Mouse (Mus musculus) frontal cortex, postnatal 25 days (tissue): ENCODE data around the gene Gm28305.

Source experiments
- DNase-seq, 2 experiments: peaks; one replicate each; pipeline ENCODE4 v3.0.0; 2022; ENCODE audit warnings: low spot score in 2 of 2

Gene Gm28305

DNA sequence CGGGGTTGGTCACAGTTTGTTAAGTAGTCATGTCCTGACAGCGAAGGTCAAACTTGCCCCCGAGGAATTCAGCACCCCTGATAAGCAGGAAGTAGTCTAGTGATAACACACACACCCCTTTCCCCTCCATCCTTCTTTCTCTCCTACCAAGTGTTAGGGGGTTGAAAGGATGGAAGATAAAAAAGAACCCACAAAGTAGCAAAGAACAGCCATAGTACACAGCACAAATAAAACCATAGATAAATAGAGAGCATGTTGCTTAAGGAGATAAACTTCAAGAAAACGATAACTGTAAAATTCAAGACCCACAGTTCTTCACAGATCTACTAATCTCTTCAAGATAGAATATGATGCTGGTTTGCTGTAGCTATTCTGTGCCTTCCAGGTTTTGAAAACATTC is 29.8 kb downstream of the Gm28305 start:
- no peak for DNase-seq

DNA sequence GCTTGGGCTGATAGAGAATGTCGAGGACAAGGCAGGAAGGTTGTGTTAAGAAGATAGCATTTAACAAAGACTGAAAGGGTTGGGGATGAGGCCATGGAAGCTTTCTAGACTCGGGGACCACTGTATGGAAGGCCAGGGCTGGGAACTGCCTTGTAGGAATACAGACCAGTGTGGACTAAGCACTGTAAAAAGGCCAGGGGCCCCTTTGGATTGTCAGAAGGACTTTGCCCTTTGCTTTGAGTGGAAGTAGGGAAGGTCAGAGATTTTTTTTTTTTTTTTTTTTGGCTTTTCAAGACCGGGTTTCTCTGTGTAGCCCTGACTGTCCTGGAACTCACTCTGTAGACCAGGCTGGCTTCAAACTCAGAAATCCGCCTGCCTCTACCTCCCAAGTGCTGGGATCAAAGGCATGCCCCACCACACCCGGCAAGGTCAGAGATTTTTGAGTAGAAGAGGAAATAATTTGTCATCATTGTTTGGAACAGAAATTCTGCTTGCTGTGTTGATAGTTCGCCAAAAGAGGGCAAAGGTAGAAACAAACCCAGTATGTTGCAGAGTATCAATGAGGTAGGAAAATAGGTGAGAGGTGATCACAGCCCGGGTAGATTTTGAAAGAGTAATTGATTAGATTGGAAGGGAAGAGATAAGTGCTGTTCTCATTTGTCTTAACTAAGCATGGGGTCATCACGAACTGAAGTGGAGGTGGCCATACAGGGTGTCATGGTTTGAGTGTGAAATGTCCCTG is 30.6 kb downstream of the Gm28305 start:
- DNase-seq, result no peak

DNA sequence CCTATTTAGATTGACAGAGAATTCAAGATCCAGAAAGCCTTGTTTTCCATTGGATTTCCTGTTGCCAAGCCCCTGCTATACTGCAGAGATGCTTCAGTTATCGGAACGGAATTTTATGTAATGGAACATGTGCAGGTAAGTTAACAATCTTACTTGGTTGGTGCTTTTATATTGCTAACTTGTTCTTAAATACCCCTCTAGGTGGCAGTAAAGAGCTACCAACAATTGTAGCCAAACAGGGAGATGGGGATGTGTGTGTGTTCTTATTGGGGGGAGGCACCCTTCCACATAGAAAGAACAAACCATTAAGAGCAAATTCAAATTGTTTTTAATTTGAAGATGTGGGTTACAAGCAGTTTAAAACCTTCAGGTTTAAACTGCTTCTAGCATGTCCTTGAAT is 35.3 kb downstream of the Gm28305 start:
- DNase-seq, result no peak

DNA sequence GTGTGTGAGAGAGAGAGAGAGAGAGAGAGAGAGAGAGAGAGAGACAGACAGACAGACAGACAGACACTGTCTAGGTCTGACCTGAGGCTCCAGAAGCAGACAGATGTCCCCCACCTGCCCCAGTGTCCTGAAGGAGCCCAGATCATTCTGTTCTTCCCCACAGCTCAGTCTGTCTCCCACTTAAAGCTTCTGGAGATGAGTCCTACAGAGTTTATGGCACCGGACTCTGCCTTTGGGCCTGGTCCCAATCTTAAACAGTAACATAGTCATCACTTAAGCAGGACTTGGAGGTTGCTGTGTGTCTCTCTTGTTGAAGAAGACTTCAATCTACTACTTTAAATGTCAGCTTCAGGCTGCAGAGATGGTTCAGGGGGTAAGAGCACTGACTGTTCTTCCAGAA is 38.3 kb downstream of the Gm28305 start:
- no peak for DNase-seq

DNA sequence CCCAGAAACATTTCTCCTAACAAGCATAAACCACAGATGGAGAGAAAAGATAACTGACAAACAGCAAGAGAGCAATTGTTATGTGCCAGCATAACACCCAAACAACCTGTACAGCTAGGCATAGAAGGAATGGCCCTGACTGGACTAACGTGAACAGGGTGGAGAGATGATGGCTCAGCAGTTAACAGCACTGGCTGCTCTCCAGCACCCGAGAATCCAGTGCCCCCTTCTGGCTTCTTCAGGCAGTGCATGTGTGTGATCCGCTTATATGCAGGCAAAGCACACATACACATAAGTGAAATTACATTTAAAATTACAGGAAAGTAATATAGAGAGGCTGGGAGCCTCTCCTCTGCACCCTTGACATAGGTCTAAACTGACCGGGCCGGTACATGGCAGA is 38.9 kb downstream of the Gm28305 start:
- DNase-seq, result no peak

DNA sequence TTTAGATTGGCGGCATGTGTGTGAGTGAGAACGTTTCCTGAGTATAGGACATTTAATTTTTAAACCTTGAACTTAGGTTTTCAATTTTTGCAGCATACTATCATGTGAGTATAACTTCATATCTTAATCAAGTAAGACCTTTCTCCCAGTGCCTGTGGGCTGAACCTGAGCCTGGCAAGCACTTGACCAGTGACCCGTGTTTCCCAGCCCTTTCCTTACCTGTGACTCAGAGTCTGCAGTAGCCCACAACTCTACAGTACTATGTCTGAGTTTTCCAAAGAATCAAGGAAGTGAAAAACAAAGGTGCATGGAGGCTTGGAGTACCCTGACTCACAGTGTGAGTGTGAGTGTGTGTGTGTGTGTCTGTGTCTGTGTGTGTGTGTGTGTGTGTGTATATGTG is 39.6 kb downstream of the Gm28305 start:
- DNase-seq, result no peak

DNA sequence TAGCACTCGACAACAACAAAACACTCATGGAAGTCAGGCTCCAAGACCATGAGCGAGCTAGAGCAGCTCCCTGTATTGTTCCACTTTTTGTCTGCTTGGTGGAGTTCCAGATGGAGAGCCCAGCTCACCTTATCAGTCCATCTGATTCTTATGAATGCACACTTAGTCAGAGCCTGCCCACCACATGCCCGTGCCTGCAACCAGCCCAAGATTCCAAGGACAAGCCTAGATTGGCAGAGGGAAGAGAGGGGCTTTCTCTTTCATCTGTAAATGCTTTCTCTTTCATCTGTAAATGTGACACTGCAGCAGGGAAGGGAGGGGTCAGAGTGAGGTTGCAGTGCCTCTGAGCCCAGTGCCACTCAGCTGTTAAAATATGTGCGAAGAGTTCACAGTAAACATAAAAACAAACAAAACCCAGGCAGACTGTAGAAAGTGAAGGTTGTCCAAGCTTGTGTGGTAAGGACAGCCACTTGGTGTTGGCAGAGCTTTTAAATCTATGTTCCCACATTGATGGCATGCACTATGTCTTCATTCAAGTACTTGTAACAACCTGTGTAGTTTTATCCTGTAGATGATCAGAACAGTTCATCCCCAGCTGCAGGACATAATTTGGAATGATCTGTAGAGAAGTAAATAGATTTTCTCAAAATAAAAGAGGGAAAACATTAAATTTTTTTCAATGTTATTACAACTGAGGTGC is 45.4 kb downstream of the Gm28305 start:
- DNase-seq, result no peak

DNA sequence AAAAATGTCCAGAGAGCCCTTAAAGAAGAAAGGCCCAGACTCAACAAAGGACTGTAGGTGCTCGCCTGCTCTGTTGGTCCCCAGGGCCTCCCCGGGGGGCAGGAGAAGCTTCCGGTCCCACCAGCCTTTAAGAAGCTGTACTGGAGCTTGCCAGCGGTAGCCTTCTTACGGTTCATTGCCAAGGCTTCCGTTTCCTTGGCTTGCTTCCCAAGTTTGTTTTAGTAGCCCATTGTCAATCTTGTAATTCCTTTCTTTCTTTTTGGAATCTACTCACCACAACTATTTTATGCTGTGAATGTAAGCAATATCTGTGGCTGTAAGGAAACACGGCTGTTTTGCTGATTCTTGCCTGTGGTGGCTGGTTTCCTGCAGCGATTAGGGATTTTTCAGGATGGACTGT is 48.1 kb downstream of the Gm28305 start:
- DNase-seq, result no peak

DNA sequence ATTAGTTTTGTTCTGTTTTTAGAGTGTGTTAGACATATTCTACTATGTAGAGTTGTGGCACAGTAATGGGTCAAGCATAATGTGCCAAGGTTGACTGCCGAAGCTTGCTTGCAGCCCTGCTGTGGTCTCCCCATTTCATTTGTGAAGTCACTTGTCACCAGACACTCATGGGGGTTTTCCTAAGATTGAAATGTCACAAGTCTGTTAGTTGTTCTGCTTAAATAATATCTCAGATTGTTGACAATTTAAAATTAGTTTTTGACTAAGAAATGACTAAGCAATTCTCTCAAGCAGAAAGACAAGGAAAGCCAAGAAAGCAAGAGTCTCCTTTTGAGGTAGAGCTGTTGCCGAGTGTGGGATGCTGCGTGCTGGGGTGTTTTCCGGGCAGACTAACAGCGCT is 52.5 kb downstream of the Gm28305 start:
- no peak for DNase-seq

DNA sequence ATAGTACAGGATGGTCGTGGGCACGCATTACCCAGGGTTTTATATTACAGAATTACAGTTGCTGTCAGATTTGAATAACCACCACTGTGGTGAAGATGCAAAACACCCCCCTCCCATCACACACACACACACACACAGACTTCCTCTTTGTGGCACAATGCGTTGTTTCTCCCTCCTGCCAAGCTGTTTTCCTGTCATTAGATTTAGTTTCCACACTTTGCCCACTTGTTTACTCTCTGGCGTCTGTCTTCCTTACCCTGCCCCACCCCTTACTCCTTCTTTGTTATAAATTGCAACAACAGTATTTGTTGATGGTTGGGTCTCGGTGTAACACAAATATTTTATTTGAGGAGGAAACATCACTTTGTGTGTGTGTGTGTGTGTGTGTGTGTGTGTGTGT is 57.8 kb downstream of the Gm28305 start:
- no peak for DNase-seq

DNA sequence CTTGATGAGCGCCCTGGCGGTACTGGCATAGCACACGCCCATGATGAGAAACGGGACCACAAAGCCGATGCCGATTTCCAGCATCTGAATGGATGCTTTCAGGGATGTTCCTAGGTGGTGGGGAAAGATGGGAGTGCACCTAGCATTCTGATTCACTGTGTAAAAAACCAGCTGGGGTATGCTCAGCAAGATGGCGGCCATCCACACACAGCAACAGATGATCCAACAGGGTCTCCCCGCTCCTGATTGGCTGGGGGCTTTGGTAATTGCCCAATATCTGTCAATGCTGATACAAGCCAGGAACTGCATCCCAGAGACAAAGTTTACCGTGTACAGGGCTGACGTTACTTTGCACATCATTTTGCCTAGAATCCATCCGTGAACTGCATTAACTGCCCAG is 58.6 kb downstream of the Gm28305 start:
- DNase-seq, result no peak

DNA sequence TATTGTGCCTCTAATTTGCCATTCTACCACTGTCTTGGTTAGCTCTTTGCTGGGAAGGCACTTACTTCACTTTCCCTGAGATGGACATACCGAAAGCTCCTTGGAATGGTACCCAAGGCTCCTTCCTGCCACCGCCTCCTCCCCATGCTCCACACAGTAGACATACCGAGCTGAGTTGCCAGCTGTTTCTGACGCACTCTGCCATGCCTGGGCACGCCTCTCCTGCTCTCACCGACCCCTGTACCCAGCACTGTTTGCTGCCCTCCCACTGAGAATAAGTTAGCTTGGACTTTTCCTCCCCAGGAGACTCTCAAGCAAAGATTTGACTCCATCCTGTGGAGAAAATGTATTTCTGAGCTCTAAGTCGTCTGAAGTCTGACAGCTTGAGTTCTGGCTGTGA is 60.4 kb downstream of the Gm28305 start:
- no peak for DNase-seq

DNA sequence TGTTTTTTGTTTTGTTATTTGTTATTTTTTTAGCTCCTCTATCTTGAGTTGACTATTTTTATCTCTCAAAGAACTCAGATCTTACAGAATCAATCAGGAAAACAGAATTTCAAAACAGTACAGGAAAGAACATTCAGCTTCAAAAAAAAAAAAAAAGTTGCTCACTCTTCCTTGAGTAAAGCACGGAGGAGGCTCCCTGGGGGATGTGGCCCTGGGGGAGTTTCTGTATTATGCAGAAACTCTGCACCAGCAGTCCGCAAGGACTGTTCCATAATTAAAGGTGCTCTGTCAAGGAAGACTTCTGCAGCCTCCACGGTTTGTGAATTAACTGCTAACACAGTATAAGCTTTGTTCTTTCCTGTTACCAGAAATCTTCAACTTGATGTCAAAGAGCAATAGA is 61.0 kb downstream of the Gm28305 start:
- DNase-seq, result no peak

DNA sequence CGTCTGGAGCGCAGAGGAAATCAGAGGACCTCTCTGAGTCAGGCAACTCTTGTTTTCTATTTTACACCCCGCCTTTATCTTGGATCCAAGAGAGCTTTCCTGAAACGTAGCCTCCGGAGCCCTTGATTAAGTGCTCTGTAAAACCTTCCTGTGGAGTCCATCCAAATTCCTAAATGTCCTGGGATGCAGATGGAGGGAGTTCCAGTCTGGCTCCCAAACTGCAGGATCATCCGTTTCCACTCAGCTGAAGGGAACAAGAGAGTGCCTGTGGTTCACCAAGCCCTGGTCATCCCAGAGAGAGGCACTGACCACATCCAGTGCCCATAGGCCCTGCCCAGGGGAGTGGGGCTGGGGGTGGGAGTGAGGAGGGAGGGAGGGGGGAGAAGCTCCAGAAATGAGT is 61.8 kb downstream of the Gm28305 start:
- DNase-seq, result no peak

DNA sequence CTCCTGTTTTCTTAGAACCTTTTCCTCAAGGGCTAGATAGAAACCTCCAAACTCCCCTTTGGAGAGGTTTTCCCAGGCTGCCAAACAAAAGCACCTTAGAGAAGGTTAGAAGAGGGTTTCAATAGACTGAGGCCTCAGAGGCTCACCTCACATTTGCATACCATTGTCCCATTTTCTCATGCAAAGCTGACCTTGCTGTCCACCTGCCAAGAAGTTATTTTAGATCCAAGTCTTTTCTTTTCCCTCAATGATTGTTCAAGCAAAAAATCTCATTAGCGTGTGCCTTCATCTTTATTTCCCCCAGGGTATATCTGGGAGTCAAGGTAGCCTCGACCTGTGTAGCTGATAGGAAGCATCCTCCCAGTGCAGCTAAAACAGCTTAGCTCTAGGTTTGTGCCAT is 62.4 kb downstream of the Gm28305 start:
- DNase-seq, result no peak

DNA sequence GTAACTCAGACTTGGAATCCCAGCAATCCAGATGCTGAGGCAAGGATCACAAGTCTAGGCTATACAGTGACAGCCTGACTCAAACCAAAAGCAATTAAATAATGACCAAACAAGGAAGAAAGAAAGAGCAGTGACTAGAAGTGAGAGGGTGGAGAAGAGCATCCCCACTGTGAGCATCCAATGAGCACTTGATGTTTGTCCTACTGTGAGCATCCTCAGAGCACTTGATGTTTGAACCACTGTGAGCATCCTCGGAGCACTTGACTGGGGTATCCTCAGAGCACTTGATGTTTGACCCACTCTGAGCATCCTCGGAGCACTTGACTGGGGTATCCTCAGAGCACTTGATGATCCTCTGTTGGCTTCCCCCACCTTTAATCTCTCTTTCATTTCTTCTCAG is 64.5 kb downstream of the Gm28305 start:
- DNase-seq, result no peak

DNA sequence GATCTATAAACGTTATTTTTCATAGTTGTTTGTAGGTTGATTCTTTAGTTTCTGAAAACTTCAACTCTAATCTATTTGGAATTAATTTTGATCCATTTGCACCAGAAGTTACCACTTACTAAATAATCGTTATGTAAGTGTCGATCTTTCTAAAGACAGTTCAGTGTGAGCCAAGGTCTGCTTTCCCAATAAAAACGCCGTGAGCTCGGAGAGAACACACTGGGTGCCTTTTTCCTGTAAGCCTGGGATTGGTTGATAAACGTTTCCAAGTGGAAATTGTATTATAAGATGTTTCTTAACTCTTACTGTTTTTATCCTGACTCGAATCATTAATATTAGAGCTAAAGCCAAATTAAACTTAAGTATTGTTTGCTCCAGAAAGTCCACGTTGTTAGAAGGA is 66.5 kb downstream of the Gm28305 start:
- no peak for DNase-seq

DNA sequence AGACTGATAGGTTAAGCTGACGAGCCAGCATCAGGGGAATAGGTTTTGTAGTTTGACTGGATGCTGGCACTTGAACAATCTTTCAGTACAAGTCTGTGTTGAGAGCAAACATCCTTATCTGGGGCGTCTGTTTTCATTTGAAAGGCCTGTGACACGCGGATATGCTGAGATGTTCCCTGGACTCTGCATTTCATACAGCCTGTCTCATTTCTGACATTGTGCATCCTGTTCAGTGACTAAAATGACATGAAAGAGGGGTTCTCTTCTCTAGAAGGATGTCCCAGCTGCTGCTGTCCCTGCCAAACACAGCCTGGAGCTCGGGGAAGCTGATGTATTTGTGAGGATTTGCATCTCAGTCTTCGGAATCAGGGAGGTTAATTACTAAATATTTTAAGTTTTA is 67.0 kb downstream of the Gm28305 start:
- DNase-seq, result no peak

DNA sequence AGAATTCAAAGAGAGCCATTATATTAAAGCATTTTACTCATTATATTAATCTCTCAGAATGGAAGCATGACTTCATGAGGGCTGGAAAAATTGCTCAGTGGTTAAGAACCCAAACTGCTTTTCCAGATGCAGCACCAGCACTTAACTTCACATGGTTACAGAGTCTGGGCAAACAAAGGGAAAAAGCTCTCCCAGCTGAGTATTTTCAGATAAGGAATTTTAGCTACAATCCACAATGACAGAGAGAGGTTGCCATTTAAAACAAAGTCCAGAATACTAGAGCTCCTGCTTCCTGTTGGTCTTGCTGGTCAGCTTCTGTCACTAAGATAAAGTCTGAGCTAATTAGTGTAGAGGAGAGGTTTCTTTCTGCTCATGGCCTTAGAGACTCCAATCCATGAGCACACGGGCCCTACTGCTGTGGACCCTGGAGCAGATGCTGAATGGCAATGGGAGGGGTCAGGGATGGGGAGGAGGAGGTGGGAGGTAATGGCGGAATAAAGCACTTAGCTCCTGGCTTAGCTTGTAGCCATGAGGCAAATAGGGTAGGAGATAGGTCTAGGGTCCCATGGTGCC is 68.2 kb downstream of the Gm28305 start:
- no peak for DNase-seq

DNA sequence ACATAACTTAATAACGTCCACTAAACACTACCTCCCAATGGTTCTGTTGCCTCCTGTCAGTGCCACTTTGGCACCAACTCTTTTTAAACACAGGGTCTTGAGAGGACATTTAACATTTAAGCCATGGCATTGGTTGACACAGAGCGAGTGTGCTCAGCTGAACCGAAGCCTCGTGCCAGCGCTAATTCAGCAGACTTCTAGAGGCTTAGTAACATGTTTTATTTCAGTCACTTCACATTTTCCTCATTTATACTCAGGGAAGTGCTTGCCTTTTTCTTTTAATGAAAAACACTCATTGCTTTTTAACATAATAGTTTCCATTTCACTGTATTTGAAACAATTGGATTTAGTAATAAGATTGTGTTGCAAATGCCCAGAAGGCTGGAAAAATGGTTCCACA is 68.7 kb downstream of the Gm28305 start:
- DNase-seq, result no peak

DNA sequence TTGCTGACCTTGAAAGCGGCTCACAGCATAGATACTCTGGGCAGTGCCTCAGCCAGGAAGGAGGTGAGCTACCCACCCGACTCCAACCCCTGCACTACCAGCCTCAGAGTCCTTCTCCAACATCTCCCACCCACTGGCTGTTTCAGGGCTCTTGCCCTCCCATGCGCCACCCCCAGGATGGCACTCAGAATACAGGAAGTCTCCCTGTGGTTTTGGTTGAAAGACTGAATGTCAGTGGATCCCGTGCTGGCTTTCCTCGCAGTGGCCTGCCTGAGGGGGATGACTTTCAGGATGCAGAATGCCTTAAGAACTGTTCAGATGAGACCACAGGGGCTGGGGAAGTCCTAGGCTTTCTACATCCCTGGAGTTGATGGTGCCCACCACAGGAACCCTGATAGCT is 82.6 kb downstream of the Gm28305 start:
- DNase-seq, result no peak

DNA sequence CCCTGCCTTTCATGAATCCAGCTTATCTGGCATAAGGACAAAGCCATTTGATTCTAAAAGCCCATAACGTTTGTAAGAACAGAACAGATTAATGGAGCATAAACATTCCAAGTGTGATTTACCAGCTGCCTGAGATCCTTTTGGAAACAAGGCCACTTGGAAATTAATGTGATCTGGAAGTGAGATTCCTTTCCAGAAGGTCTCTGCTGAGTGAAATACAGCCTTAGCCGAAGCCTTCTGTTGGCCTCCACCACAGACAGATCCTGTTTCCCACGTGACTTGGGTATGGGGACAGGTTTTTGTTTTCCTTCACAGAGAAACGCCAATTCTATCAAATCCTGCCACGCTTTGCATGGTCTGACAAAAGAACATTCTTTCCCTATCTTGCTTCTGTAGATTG is 83.2 kb downstream of the Gm28305 start:
- no peak for DNase-seq
